ENCODE assay signal across 7 mouse cellular contexts in the genomic region with DNA sequence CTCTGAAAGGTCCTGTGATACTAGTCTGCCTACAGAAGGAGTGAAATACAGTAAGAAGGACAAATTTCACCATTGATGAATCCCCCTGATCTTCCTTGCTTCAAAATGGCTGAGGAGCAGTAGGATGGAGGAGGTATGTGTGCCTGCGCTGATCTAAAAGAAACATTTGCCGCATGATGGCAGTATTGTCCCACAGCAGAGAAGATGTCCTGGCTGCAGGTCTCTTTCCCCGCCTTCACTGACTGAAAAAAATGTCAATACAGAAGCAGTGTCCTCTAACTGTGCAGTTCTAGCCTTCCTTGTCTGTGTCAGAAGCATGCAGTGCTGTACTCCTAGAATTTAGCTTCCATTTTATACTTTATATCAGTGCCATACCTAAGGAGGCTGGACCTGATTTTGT.
DNase-seq lines count a peak whose midpoint lies in the region; ATAC-seq and TF ChIP-seq lines count a peak whose summit lies in the region.
"Not testable (repeated sequence)": the region's sequence is repeated elsewhere in the genome, so short reads cannot be mapped to it uniquely, and the experiment has no call there.

No protein-coding gene starts in this region.

- not testable (repeated sequence) for H3K9ac ChIP-seq in heart, embryonic 14.5 days (ENCODE audit: low read length)
- H3K9ac ChIP-seq in intestine, embryonic 16.5 days (ENCODE audit: low read depth, low read length), result peak overlapping the region; percentile 43; the same call in 1 of the 2 replicates

- H3K4me2 ChIP-seq in heart, embryonic 14.5 days (ENCODE audit: low read length), result peak overlapping the region; percentile 44
- 0 out of 2 replicates have a peak overlapping the region, but pooled peaks have one; percentile 33 for H3K4me2 ChIP-seq in intestine, embryonic 16.5 days (ENCODE audit: low read depth, low read length)

- peak; percentile 49; the same call in 1 of the 2 replicates for TF ChIP-seq CTCF in brain, embryonic 14.5 days (IDR thresholded peaks at IDR 0.05; ENCODE audit: borderline replicate concordance, extremely low read depth, insufficient read depth, insufficient read length)

- DNase-seq in brain, embryonic 14.5 days (ENCODE audit: low read depth), result peak; percentile 92
- peak; percentile 39 for DNase-seq in forebrain, embryonic 10.5 days (ENCODE audit: extremely low spot score, low spot score)
- peak; percentile 65 for DNase-seq in liver
- not testable (repeated sequence) for DNase-seq in midbrain, embryonic 10.5 days (ENCODE audit: low spot score)
- peak; percentile 76 for DNase-seq in ovary, postnatal 36 days (ENCODE audit: low spot score)

- TF ChIP-seq POLR2A in brain, embryonic 14.5 days (IDR thresholded peaks at IDR 0.05; ENCODE audit: borderline replicate concordance, extremely low read depth, insufficient read depth, insufficient read length, poor library complexity, severe bottlenecking), result not testable (repeated sequence)

- peak overlapping the region; percentile 60; the same call in 1 of the 2 replicates for H3K27ac ChIP-seq in forebrain, embryonic 10.5 days
- H3K27ac ChIP-seq in heart, embryonic 14.5 days (replicated peaks in 1 of 2; ENCODE audit: control insufficient read depth in 1 of 2, insufficient read depth in 1 of 2, low read depth in 2 of 2, low read length in 2 of 2); intestine, embryonic 16.5 days (ENCODE audit: low read length): not testable (repeated sequence)
- H3K27ac ChIP-seq in midbrain, embryonic 10.5 days (replicated peaks), result peak overlapping the region; percentile 79

- not testable (repeated sequence) for H3K4me1 ChIP-seq in forebrain, embryonic 10.5 days; heart, embryonic 14.5 days (ENCODE audit: control insufficient read depth in 2 of 2, insufficient read depth in 2 of 2, low read length in 2 of 2); intestine, embryonic 16.5 days (ENCODE audit: control insufficient read depth, insufficient read depth, low read length); midbrain, embryonic 10.5 days

- not testable (repeated sequence) for H3K27me3 ChIP-seq in forebrain, embryonic 10.5 days (ENCODE audit: poor library complexity, severe bottlenecking); heart, embryonic 14.5 days (ENCODE audit: control insufficient read depth, insufficient read depth, low read length); intestine, embryonic 16.5 days (replicated peaks; ENCODE audit: control insufficient read depth, insufficient read depth, low read length); midbrain, embryonic 10.5 days (ENCODE audit: low read depth, poor library complexity, severe bottlenecking)

- H3K36me3 ChIP-seq in forebrain, embryonic 10.5 days (replicated peaks), result peaks cover 62% of the 10 kb centered on the region
- H3K36me3 ChIP-seq in heart, embryonic 14.5 days (ENCODE audit: control insufficient read depth, insufficient read depth, low read length), result peaks cover 23% of the 10 kb centered on the region
- not testable (repeated sequence) for H3K36me3 ChIP-seq in intestine, embryonic 16.5 days (ENCODE audit: control insufficient read depth, insufficient read depth, low read length)
- peaks cover 37% of the 10 kb centered on the region for H3K36me3 ChIP-seq in midbrain, embryonic 10.5 days

- H3K9me3 ChIP-seq in forebrain, embryonic 10.5 days; heart, embryonic 14.5 days (ENCODE audit: control insufficient read depth, low read length); intestine, embryonic 16.5 days (ENCODE audit: control insufficient read depth, low read length); midbrain, embryonic 10.5 days (replicated peaks): not testable (repeated sequence)

- 78% methylated on average over 3 of the region's 3 CpGs for WGBS in forebrain, embryonic 10.5 days
- 75% methylated on average over 3 of the region's 3 CpGs for WGBS in heart, embryonic 14.5 days
- WGBS in intestine, embryonic 16.5 days, result 61% methylated on average over 3 of the region's 3 CpGs
- 61% methylated on average over 3 of the region's 3 CpGs for WGBS in midbrain, embryonic 10.5 days

- not testable (repeated sequence) for ATAC-seq in heart, embryonic 14.5 days (ENCODE audit: insufficient number of reproducible peaks, insufficient read depth, low FRiP score, low read depth)
- ATAC-seq in intestine, embryonic 16.5 days, result peak; percentile 72

- peak overlapping the region; percentile 29; the same call in 1 of the 2 replicates for H3K4me3 ChIP-seq in forebrain, embryonic 10.5 days
- peak overlapping the region; percentile 16 to 35; a peak in 3 of 4 replicates for H3K4me3 ChIP-seq in heart, embryonic 14.5 days (ENCODE audit: control insufficient read depth in 1 of 2, insufficient read depth in 1 of 2, low read depth in 1 of 2, low read length in 2 of 2)
- H3K4me3 ChIP-seq in intestine, embryonic 16.5 days (ENCODE audit: low read length), result peak overlapping the region; percentile 38
- H3K4me3 ChIP-seq in midbrain, embryonic 10.5 days, result peak overlapping the region; percentile 28
